Mouse (Mus musculus): ENCODE results near the gene Ccdc157.

DNA sequence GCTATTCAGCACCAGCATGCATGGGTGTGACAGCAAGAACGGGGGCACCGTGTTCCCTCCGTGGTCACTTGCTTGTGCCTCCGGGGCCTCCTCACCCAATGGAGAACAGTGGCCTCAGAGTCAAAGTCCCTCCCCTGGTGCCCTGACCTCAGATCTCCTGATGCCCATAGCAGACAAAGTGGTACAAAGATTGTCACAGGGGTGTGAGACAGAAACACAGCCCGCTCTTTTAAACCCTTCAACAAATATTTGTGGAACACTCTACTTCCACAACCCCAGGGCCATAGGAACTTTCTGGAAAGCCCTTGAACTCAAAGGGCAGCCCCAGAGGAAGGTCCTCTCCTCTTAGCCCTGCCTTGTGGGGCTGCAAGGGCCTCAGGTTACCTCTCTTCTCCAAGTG, 37.9 kb downstream of the Ccdc157 start:
- TF ChIP-seq CTCF (IDR thresholded peaks at IDR 0.05; ENCODE audit: borderline replicate concordance, insufficient read depth, low read depth, low read length) (no peak), POLR2A (IDR thresholded peaks at IDR 0.05; ENCODE audit: borderline replicate concordance, insufficient read depth, low read length) (no peak)

Measured in cerebellum, adult 2 months (tissue).